Mouse (Mus musculus): ENCODE results near the gene Ildr1.

DNA sequence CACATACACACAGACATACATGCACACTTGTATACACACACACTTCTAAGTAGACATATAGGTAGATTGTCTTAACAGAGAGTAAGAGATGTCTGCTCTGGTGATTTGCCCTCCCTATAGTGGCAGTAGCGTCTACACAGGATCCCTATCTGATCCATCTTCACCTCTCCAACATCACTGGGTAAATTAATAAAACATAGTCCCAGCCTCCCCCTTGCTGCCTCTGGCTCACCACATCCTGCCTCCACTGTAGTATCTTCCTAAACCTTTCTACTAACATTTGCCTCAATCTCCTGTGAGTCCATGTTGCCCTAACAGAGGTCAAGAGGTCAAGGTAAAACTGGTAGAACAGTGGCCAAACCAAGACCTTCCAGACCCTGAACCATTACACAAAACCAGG, 38.6 kb upstream of the Ildr1 start:
- TF ChIP-seq POLR2A (IDR thresholded peaks at IDR 0.05; ENCODE audit: control insufficient read depth, extremely low read depth, insufficient read depth, low read length, poor library complexity) = no peak
- TF ChIP-seq CTCF (IDR thresholded peaks at IDR 0.05; ENCODE audit: borderline replicate concordance, control insufficient read depth, extremely low read depth, insufficient read depth, low read length, poor library complexity) = no peak

All from thymus, adult 2 months (tissue).